Mouse (Mus musculus) lung, embryonic 16.5 days (tissue): ENCODE measurements at regions not wholly inside any gene's neighbourhood (a gene's known extent, or its start where the extent isn't known, plus 50 kb on each side); places are given as distances from the start of the nearest gene placed in this dataset.

Experiments
- ATAC-seq: fragments of 200-750 bp; cut with Nextera tagmentation; 2 replicates; pipeline ENCODE4 v1.8.0; 2017; ENCODE audit warnings: low read depth, mild to moderate bottlenecking, moderate library complexity
- H3K27ac ChIP-seq: fragments of 300-500 bp; sonication (generic); 2 replicates; pipeline ENCODE4 v1.5.1; 2014; ENCODE audit warnings: mild to moderate bottlenecking, control low read depth, low read length
- H3K27me3 ChIP-seq: fragments of 300-500 bp; sonication (generic); 2 replicates; pipeline ENCODE4 v1.6.1; 2014; ENCODE audit warnings: low read depth, low read length, mixed read lengths; ENCODE audit not compliant: control insufficient read depth, insufficient read depth
- H3K36me3 ChIP-seq: fragments of 300-500 bp; sonication (generic); 2 replicates; pipeline ENCODE4 v1.6.1; 2014; ENCODE audit warnings: low read length; ENCODE audit not compliant: control insufficient read depth, insufficient read depth
- H3K4me1 ChIP-seq: fragments of 300-500 bp; sonication (generic); replicated peaks from 2 replicates; pipeline ENCODE4 v1.6.1; 2014; ENCODE audit warnings: low read length, mixed read lengths; ENCODE audit not compliant: control insufficient read depth, insufficient read depth
- H3K4me2 ChIP-seq: fragments of 300-500 bp; sonication (generic); 2 replicates; pipeline ENCODE4 v1.6.1; 2014; ENCODE audit warnings: low read depth, low read length, control low read depth
- H3K4me3 ChIP-seq: fragments of 300-500 bp; sonication (generic); 2 replicates; pipeline ENCODE4 v1.5.1; 2014; ENCODE audit warnings: mild to moderate bottlenecking, low read length, control low read depth
- H3K9ac ChIP-seq: fragments of 300-500 bp; sonication (generic); 2 replicates; pipeline ENCODE4 v1.6.1; 2014; ENCODE audit warnings: low read length, control low read depth
- H3K9me3 ChIP-seq: fragments of 300-500 bp; sonication (generic); 2 replicates; pipeline ENCODE4 v1.6.1; 2016; ENCODE audit warnings: low read length; ENCODE audit not compliant: control insufficient read depth
- WGBS: fragments of 180-500 bp; shearing (Covaris S2); extraction: QIAGEN DNeasy Blood & Tissue Kit; methylation state at CpG from one replicate; pipeline ENCODE4 v1.1.7; 2014; 5-methylcytosine and 5-hydroxymethylcytosine counted together

DNA sequence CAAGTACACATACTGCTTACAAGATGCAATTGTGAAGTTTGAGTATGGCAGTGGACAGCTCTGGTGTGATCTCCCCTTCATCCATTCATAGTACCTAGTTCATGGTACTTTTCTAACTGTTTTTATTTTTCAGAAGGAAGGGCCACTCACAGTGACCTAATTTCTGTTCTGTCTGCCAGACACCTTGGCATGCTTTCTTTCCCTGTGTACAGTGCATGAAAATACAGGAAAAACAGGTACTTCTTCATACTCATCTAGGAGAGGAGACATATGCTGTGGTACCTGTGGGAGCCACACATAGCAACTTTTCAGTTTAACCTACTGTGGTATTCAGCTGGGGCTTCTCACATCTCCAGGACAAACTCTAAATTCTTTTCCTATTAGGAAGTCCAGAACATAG is 545.2 kb downstream of the Rnf144a start:
- no peak for ATAC-seq
- no peak overlapping the region for H3K9ac ChIP-seq
- no peaks in the 10 kb centered on the region for H3K36me3 ChIP-seq
- H3K4me2 ChIP-seq: no peak overlapping the region
- H3K4me3 ChIP-seq: no peak overlapping the region
- H3K27me3 ChIP-seq: no peaks in the 10 kb centered on the region
- no peaks in the 10 kb centered on the region for H3K9me3 ChIP-seq
- no peaks in the 10 kb centered on the region for H3K4me1 ChIP-seq
- H3K27ac ChIP-seq: no peak overlapping the region

DNA sequence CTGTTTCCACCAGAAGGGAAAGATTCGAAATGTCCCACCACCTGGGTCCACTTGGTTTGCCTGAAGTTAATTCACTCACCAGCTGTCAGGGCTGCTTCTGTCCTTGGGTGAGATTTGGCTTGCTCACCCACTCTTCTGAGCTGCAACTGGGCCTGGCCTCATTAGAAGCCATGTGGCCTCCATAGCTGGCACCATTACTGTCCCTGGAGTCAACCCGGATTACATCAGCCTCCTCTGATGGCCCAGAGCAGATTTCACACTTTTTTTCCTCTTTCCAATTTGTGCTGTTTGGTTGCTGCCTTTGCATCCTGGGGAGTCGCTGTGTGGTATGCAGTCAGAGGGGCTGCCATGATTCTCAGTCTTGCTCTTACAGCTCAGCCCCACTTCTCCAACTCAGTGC is 550.0 kb downstream of the Rnf144a start:
- Histone ChIP-seq H3K27me3 (no peaks in the 10 kb centered on the region), H3K4me3 (no peak overlapping the region), H3K9me3 (no peaks in the 10 kb centered on the region), H3K9ac (no peak overlapping the region), H3K36me3 (no peaks in the 10 kb centered on the region), H3K27ac (no peak overlapping the region), H3K4me1 (no peaks in the 10 kb centered on the region), H3K4me2 (no peak overlapping the region)
- 80% methylated on average over 3 of the region's 3 CpGs for WGBS
- ATAC-seq: no peak

DNA sequence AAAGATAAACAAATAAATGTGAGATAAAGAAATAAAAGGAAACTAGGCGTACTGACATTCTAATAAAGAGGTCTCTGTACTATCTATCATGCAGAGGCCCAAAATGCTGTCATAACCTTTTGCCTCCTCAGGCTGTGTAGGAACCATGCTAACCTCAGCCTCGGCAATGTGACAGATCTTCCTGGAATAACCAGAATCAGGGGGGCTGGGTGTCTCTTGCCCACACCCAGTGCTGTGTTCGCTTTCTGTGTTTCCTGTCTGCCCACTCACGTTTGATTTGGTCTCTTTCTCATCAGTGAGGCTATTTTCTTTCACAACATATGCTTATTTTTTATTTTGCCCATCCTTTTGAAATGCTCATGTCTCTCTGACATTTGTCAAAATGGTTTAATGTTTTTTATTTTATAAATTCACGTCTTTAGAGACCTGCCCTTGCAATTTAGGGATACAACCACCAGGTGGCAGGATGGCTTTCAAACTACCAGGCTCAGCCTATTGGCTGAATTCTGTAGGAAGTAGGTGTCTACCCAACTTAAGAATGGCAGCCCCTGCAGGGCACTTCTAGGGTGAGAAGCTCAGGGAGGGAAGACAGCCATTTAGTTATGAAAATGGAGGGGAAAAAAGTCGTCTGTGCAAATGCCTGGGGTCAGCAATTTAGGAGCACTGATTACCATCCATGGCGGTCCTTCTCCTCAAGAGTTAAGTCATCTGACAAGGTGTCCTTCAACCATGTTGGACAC is 550.8 kb downstream of the Rnf144a start:
- Histone ChIP-seq H3K27ac (no peak overlapping the region), H3K4me3 (no peak overlapping the region), H3K36me3 (no peaks in the 10 kb centered on the region), H3K4me2 (no peak overlapping the region), H3K9ac (no peak overlapping the region), H3K9me3 (no peaks in the 10 kb centered on the region), H3K27me3 (no peaks in the 10 kb centered on the region), H3K4me1 (no peaks in the 10 kb centered on the region)
- ATAC-seq: no peak
- 63% methylated on average over 7 of the region's 7 CpGs for WGBS

DNA sequence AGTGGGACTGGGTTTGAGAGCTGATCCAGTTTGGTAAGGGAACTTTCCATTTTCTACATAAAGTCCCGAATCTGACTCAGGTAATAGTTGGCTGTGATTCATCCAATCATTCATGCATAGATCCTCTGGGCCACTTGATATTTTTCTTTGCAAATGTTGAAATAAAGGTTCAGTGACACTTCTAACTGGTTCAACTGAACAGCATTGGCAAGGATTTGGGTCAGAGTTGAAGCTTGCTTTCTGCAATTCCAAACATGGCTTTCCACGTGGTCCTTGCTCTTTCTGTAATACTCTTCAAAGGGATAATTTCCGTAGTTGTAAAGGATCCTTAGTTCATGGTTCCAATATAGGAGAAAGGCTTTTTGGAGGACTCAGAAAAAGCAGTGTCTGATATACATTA is 554.0 kb downstream of the Rnf144a start:
- Histone ChIP-seq H3K27me3 (no peaks in the 10 kb centered on the region), H3K4me3 (no peak overlapping the region), H3K9me3 (no peaks in the 10 kb centered on the region), H3K4me1 (no peaks in the 10 kb centered on the region), H3K36me3 (no peaks in the 10 kb centered on the region), H3K4me2 (no peak overlapping the region), H3K27ac (no peak overlapping the region), H3K9ac (no peak overlapping the region)
- 81% methylated on average over 3 of the region's 3 CpGs for WGBS
- no peak for ATAC-seq

DNA sequence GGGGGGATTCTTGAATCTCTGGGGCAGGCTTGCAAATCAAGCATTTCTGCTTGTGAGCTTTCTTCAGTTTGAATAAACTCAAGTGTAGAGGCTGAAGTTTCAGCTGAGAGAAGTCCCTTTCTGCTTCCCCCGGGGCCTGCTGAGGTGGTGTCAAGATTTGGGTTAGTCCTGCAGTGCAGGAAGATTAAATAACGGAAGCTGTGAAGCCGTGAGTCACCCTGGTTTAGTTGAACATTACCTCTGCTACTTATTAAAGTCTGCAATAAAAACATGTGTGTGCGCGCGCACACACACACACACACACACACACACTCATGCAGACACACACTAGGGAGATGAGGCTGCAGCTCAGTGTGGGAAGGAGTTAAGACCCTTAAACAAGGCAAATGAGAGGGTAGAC is 556.7 kb downstream of the Rnf144a start:
- H3K9ac ChIP-seq: no peak overlapping the region
- H3K9me3 ChIP-seq: no peaks in the 10 kb centered on the region
- H3K4me1 ChIP-seq: no peaks in the 10 kb centered on the region
- no peak overlapping the region for H3K27ac ChIP-seq
- H3K4me3 ChIP-seq: no peak overlapping the region
- WGBS: 79% methylated on average over 6 of the region's 6 CpGs
- H3K4me2 ChIP-seq: no peak overlapping the region
- H3K27me3 ChIP-seq: no peaks in the 10 kb centered on the region
- no peak for ATAC-seq
- no peaks in the 10 kb centered on the region for H3K36me3 ChIP-seq

DNA sequence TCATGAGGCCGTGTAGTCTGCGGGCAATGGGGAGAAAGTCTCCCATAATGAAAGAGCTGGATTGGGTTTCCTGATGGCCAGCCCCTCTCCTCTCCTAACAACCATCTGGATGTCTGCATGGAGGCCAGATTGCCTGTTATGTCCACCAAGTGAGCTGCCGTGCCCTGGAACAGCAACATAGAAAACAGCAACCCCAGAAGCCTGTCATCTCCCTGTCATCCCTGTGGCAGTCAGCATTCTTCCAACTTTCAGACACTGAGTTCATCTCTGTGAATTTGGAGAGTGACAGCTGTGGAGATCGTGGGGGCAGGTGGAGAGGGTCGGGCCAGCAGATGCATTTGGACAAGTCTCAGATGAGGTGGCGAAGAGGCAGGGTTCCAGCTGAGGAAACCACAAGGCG is 585.0 kb downstream of the Rnf144a start:
- H3K9me3 ChIP-seq: no peaks in the 10 kb centered on the region
- no peak overlapping the region for H3K9ac ChIP-seq
- no peak overlapping the region for H3K4me2 ChIP-seq
- WGBS: 67% methylated on average over 7 of the region's 7 CpGs
- no peak for ATAC-seq
- H3K36me3 ChIP-seq: no peaks in the 10 kb centered on the region
- no peak overlapping the region for H3K4me3 ChIP-seq
- H3K4me1 ChIP-seq: no peaks in the 10 kb centered on the region
- H3K27ac ChIP-seq: no peak overlapping the region
- no peaks in the 10 kb centered on the region for H3K27me3 ChIP-seq

DNA sequence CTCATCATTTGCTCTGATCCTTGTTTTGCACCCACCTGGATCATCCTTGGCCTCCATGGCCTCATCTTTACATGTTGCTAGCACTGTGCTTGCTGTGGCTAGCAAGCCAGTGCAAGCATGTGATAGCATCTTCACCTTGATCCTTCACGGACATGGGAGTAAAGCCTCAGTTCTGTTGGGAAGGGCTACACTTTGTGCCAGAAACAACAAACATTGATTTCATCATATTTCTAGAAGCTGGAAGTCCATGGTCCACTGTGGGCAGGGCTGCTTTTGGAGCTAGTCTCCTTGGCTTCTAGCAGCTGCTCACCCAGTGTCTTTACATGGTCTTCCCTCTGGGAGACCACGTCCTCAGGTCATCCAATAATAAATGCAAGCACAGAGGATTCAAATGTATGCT is 587.1 kb downstream of the Rnf144a start:
- Histone ChIP-seq H3K9ac (no peak overlapping the region), H3K36me3 (no peaks in the 10 kb centered on the region), H3K27me3 (no peaks in the 10 kb centered on the region), H3K27ac (no peak overlapping the region), H3K4me1 (no peaks in the 10 kb centered on the region), H3K4me2 (no peak overlapping the region), H3K4me3 (no peak overlapping the region), H3K9me3 (no peaks in the 10 kb centered on the region)
- no peak for ATAC-seq
- WGBS: 81% methylated on average over 2 of the region's 2 CpGs

DNA sequence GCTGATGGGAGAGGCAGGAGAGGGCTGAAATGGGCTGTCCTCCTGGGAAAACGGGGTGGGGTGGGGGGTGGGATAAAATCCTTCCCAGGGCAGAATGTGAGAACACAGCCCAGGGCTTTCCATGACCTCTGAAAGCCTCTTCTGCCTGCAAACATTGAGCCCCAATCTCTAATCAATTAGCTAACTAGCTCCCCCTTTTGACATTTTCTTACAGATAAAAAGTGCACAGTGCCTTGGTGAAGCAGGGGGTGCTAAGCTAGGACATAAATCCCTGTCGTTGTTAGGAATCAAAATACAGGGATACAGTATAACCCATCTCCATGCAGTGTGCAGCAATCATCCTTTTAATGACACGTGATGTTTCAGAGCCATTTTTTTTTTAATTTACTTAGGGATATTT is 588.1 kb downstream of the Rnf144a start:
- Histone ChIP-seq H3K9ac (no peak overlapping the region), H3K27me3 (no peaks in the 10 kb centered on the region), H3K4me3 (no peak overlapping the region), H3K4me2 (no peak overlapping the region), H3K4me1 (no peaks in the 10 kb centered on the region), H3K9me3 (no peaks in the 10 kb centered on the region), H3K36me3 (no peaks in the 10 kb centered on the region), H3K27ac (no peak overlapping the region)
- ATAC-seq: no peak
- 8% methylated on average over 3 of the region's 3 CpGs for WGBS

DNA sequence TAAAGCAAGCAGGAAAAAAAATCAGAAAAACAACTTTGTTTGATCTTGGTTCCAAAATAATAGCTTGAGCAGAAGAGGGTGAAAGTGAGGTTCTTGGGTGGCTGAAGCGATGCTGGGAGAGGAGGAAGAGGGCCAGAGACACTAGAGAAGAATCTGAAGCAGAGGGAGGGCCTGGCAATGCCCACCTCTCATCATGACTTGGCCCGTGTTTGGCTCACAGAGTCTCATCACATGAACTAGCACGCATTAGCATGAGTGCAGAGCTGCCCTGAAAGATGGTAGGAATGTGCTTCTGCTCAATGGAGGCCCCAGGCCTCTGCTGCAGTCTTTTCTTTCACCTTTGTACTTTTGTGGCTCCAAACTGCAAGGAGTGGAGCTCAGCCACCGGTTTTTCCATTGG is 588.6 kb downstream of the Rnf144a start:
- Histone ChIP-seq H3K9ac (no peak overlapping the region), H3K4me1 (no peaks in the 10 kb centered on the region), H3K36me3 (no peaks in the 10 kb centered on the region), H3K9me3 (no peaks in the 10 kb centered on the region), H3K27me3 (no peaks in the 10 kb centered on the region), H3K27ac (no peak overlapping the region), H3K4me3 (no peak overlapping the region), H3K4me2 (no peak overlapping the region)
- WGBS: 49% methylated on average over 4 of the region's 4 CpGs
- ATAC-seq: no peak

DNA sequence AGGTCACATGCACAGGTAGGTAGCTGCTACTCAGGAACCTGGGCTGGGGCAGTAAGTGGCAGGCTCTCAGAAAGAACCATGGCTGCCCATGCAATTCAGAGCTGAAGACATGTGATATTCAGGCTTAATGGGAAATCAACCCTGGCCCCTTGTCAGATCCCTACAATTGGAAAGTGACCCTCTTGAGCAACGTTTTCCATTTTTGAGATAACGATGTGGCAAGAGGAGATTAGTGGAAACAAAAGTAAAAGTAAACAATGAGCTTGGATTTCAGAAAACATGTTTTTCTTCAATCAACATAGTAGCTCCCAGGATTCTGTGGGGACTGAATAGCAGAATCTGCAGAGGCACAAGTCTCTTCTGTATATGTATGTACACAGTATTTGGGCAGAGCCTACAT is 598.8 kb downstream of the Rnf144a start:
- 33% methylated on average over 2 of the region's 2 CpGs for WGBS
- H3K4me2 ChIP-seq: no peak overlapping the region

More for the DNA sequence above, 598.8 kb downstream of the Rnf144a start:
- Histone ChIP-seq H3K27ac (no peak overlapping the region), H3K4me1 (no peaks in the 10 kb centered on the region), H3K9me3 (no peaks in the 10 kb centered on the region), H3K4me3 (no peak overlapping the region), H3K27me3 (no peaks in the 10 kb centered on the region), H3K36me3 (no peaks in the 10 kb centered on the region), H3K9ac (no peak overlapping the region)
- ATAC-seq: 0 out of 2 replicates have a peak, but pooled peaks have one; percentile 12
